Comparison of ENCODE assay signal across 13 mouse cellular contexts in genomic region chr1:182861671-182862358, GRCm38 (mm10).
A peak's percentile ranks its signal among the peaks of the same experiment; 100 is the strongest.
DNase-seq lines count a peak whose midpoint lies in the region; ATAC-seq lines count a peak whose summit lies in the region.
"Had no signal": no experiment of that assay in that cellular context is flagged by ENCODE, and none has a peak within 500 bp of the region (broad histone marks: within the 10 kb centered on the region; RNA-seq: fewer than 3 reads in every experiment).

No protein-coding gene starts in this region.

- ATAC-seq in kidney, embryonic 15.5 days (replicated peaks; ENCODE audit: low FRiP score), result peak; percentile 91
- peak; percentile 72 for ATAC-seq in intestine, embryonic 16.5 days
- no peak for ATAC-seq in megakaryocyte-erythroid progenitor cell, adult 5-6 weeks (replicated peaks; ENCODE audit: low FRiP score, low TSS enrichment, poor library complexity, severe bottlenecking)
- ATAC-seq: forebrain, embryonic 16.5 days; Patski had no signal

- H3K4me1 ChIP-seq in kidney, embryonic 15.5 days, result peaks cover 36% of the 10 kb centered on the region
- peaks cover 8% of the 10 kb centered on the region; the same call in 1 of the 2 replicates for H3K4me1 ChIP-seq in intestine, embryonic 16.5 days (ENCODE audit: control insufficient read depth, insufficient read depth, low read length)

- no peak overlapping the region for H3K4me3 ChIP-seq in kidney, embryonic 15.5 days (replicated peaks)
- no peak overlapping the region for H3K4me3 ChIP-seq in intestine, embryonic 16.5 days (ENCODE audit: low read length)
- H3K4me3 ChIP-seq: heart, embryonic 15.5 days had no signal

- no peak overlapping the region for H3K4me2 ChIP-seq in kidney, embryonic 15.5 days
- H3K4me2 ChIP-seq in intestine, embryonic 16.5 days (ENCODE audit: low read depth, low read length), result no peak overlapping the region
- H3K4me2 ChIP-seq: heart, embryonic 15.5 days had no signal

- no peaks in the 10 kb centered on the region for H3K36me3 ChIP-seq in kidney, embryonic 15.5 days
- no peaks in the 10 kb centered on the region for H3K36me3 ChIP-seq in intestine, embryonic 16.5 days (ENCODE audit: control insufficient read depth, insufficient read depth, low read length)
- H3K36me3 ChIP-seq: heart, embryonic 15.5 days had no signal

- WGBS in kidney, embryonic 15.5 days, result 20% methylated on average over 7 of the region's 7 CpGs
- 41% methylated on average over 7 of the region's 7 CpGs for WGBS in intestine, embryonic 16.5 days

- H3K27me3 ChIP-seq in kidney, embryonic 15.5 days, result no peaks in the 10 kb centered on the region
- H3K27me3 ChIP-seq in intestine, embryonic 16.5 days (replicated peaks; ENCODE audit: control insufficient read depth, insufficient read depth, low read length), result no peaks in the 10 kb centered on the region
- H3K27me3 ChIP-seq: heart, embryonic 15.5 days; Patski had no signal

- H3K27ac ChIP-seq in kidney, embryonic 15.5 days, result peak overlapping the region; percentile 76
- H3K27ac ChIP-seq in intestine, embryonic 16.5 days (ENCODE audit: low read length), result no peak overlapping the region
- H3K27ac ChIP-seq: heart, embryonic 15.5 days; liver, embryonic 14.5 days had no signal

- H3K9me3 ChIP-seq in kidney, embryonic 15.5 days (replicated peaks), result no peaks in the 10 kb centered on the region
- H3K9me3 ChIP-seq in intestine, embryonic 16.5 days (ENCODE audit: control insufficient read depth, low read length), result no peaks in the 10 kb centered on the region
- H3K9me3 ChIP-seq: heart, embryonic 15.5 days had no signal

- no peak overlapping the region for H3K9ac ChIP-seq in kidney, embryonic 15.5 days
- H3K9ac ChIP-seq in intestine, embryonic 16.5 days (ENCODE audit: low read depth, low read length), result no peak overlapping the region
- H3K9ac ChIP-seq: heart, embryonic 15.5 days; liver, embryonic 14.5 days had no signal

- DNase-seq in kidney, postnatal 10 days, result no peak
- DNase-seq in brain, adult 2 months (ENCODE audit: low read depth, low spot score), result peak; percentile 33
- DNase-seq in embryo, embryonic 10.5 days (ENCODE audit: low spot score), result peak; percentile 53
- DNase-seq in urinary bladder, adult 18-20 months (ENCODE audit: low spot score in 2 of 2), result no peak
- DNase-seq: lung, postnatal 36 days; thymus, postnatal 14 days had no signal

Comparison
In these comparisons a context has a peak if more than half of its experiments do, and no peak if none do; other contexts are left out.
1. DNase-seq: peak in brain, adult 2 months (single experiment) and embryo, embryonic 10.5 days (single experiment); none in kidney, postnatal 10 days (single experiment) and urinary bladder, adult 18-20 months (0 of 2).